15 mouse cellular contexts compared by ENCODE assay signal in genomic region chr2:85012679-85013078, GRCm38 (mm10). TPM values are rescaled to one million over a fixed set of nuclear protein-coding genes. Genes with fewer than 3 reads are reported as not detected.
DNase-seq lines count a peak whose midpoint lies in the region; ATAC-seq and TF ChIP-seq lines count a peak whose summit lies in the region.
"Had no signal": no experiment of that assay in that cellular context is flagged by ENCODE, and none has a peak within 500 bp of the region (broad histone marks: within the 10 kb centered on the region; RNA-seq: fewer than 3 reads in every experiment).

No protein-coding gene starts in this region.

- H3K4me1 ChIP-seq in forebrain, embryonic 16.5 days (replicated peaks; ENCODE audit: control insufficient read depth, insufficient read depth, low read length): peaks cover 3% of the 10 kb centered on the region; the same call in 1 of the 2 replicates
- H3K4me1 ChIP-seq in forebrain, embryonic 12.5 days: no peaks in the 10 kb centered on the region
- H3K4me1 ChIP-seq in intestine, postnatal 0 days (replicated peaks; ENCODE audit: control insufficient read depth, insufficient read depth, low read length): peaks cover 13% of the 10 kb centered on the region

- H3K4me2 ChIP-seq in forebrain, embryonic 16.5 days (ENCODE audit: low read length): no peak overlapping the region
- no peak overlapping the region for H3K4me2 ChIP-seq in forebrain, embryonic 12.5 days
- no peak overlapping the region for H3K4me2 ChIP-seq in intestine, postnatal 0 days (replicated peaks; ENCODE audit: low read depth)

- 79% methylated on average over 14 of the region's 14 CpGs for WGBS in forebrain, embryonic 16.5 days
- WGBS in forebrain, embryonic 12.5 days: 83% methylated on average over 14 of the region's 14 CpGs
- 80% methylated on average over 14 of the region's 14 CpGs for WGBS in intestine, postnatal 0 days

- TF ChIP-seq CTCF in intestine, postnatal 0 days (IDR thresholded peaks at IDR 0.05; ENCODE audit: low read depth): no peak

- no peak overlapping the region for H3K27ac ChIP-seq in forebrain, embryonic 16.5 days (ENCODE audit: low read length)
- no peak overlapping the region for H3K27ac ChIP-seq in forebrain, embryonic 12.5 days
- no peak overlapping the region for H3K27ac ChIP-seq in intestine, postnatal 0 days (ENCODE audit: low read depth, low read length)
- H3K27ac ChIP-seq: macrophage had no signal

- H3K36me3 ChIP-seq in forebrain, embryonic 16.5 days (ENCODE audit: control insufficient read depth, insufficient read depth): no peaks in the 10 kb centered on the region
- H3K36me3 ChIP-seq in forebrain, embryonic 12.5 days (replicated peaks): no peaks in the 10 kb centered on the region
- no peaks in the 10 kb centered on the region for H3K36me3 ChIP-seq in intestine, postnatal 0 days (ENCODE audit: control insufficient read depth, insufficient read depth)

- H3K9me3 ChIP-seq in forebrain, embryonic 16.5 days (ENCODE audit: control insufficient read depth, low read length): no peaks in the 10 kb centered on the region
- no peaks in the 10 kb centered on the region for H3K9me3 ChIP-seq in forebrain, embryonic 12.5 days
- H3K9me3 ChIP-seq in intestine, postnatal 0 days (ENCODE audit: control insufficient read depth): no peaks in the 10 kb centered on the region

- ATAC-seq in forebrain, embryonic 16.5 days: peak; percentile 57
- no peak for ATAC-seq in forebrain, embryonic 12.5 days (ENCODE audit: low FRiP score)
- peak; percentile 68 for ATAC-seq in erythroblast, adult 5-6 weeks (replicated peaks; ENCODE audit: low FRiP score, poor library complexity, severe bottlenecking)
- peak; percentile 51 for ATAC-seq in megakaryocyte progenitor cell, adult 5-6 weeks (replicated peaks; ENCODE audit: poor library complexity)
- ATAC-seq in intestine, postnatal 0 days: no peak

- DNase-seq in left cerebral cortex, postnatal 14 days (ENCODE audit: low spot score in 2 of 2): peak; percentile 18 to 49
- no peak for DNase-seq in left cerebral cortex, adult 18-20 months (ENCODE audit: low spot score in 2 of 2)
- DNase-seq in gastrocnemius, postnatal 10 days: no peak
- DNase-seq: kidney, adult 11 months; left cerebral cortex, postnatal 4 days had no signal

- no peaks in the 10 kb centered on the region for H3K27me3 ChIP-seq in forebrain, embryonic 16.5 days (replicated peaks; ENCODE audit: control insufficient read depth, insufficient read depth, low read length)
- H3K27me3 ChIP-seq in forebrain, embryonic 12.5 days: no peaks in the 10 kb centered on the region
- H3K27me3 ChIP-seq in intestine, postnatal 0 days (replicated peaks; ENCODE audit: control insufficient read depth, insufficient read depth, low read length): no peaks in the 10 kb centered on the region

- no peak overlapping the region for H3K9ac ChIP-seq in forebrain, embryonic 16.5 days (replicated peaks; ENCODE audit: low read depth, low read length)
- H3K9ac ChIP-seq in forebrain, embryonic 12.5 days: no peak overlapping the region
- H3K9ac ChIP-seq in intestine, postnatal 0 days (ENCODE audit: low read depth, low read length): no peak overlapping the region

- H3K4me3 ChIP-seq in forebrain, embryonic 16.5 days (replicated peaks; ENCODE audit: low read length): no peak overlapping the region
- no peak overlapping the region for H3K4me3 ChIP-seq in forebrain, embryonic 12.5 days (replicated peaks)
- H3K4me3 ChIP-seq in intestine, postnatal 0 days (ENCODE audit: low read depth, low read length): no peak overlapping the region

- intact Hi-C loops in left cerebral cortex, postnatal 14 days (cut with DNase I): no loop called here

RNA-seq across cellular contexts. Expression of gene Ssrp1, which starts 24.4 kb away (rescaled TPM):
- polyA plus RNA-seq in forebrain, embryonic 16.5 days (2015; fragmentation: Nextera tagmentation; extraction: Ambion mirVana): 228 and 250 TPM in 2 replicates
- 309 and 322 TPM in 2 replicates for polyA plus RNA-seq in forebrain, embryonic 12.5 days (2016; fragmentation: Nextera tagmentation; extraction: Ambion mirVana)
- 10 to 100 TPM; 88.8 to 93.6 TPM for total RNA-seq in left cerebral cortex, postnatal 14 days (2021)
- total RNA-seq in left cerebral cortex, adult 18-20 months (2021): 100 to 1,000 TPM; 105 to 109 TPM
- total RNA-seq in erythroblast, adult 5-6 weeks (2015; ENCODE audit: low replicate concordance): 54.8 and 61.9 TPM in 2 replicates
- total RNA-seq in erythroblast, adult 5-6 weeks (2017; ENCODE audit: low replicate concordance): 111 and 113 TPM in 2 replicates
- total RNA-seq in megakaryocyte progenitor cell, adult 5-6 weeks (2015): 145 and 175 TPM in 2 replicates
- total RNA-seq in megakaryocyte progenitor cell, adult 5-6 weeks (2017): 390 and 507 TPM in 2 replicates
- total RNA-seq in gastrocnemius, postnatal 10 days (2021): 10 to 100 TPM; 50.9 to 66.6 TPM
- polyA plus RNA-seq in intestine, postnatal 0 days (2015; fragmentation: Nextera tagmentation; extraction: Ambion mirVana): 71.9 and 73.0 TPM in 2 replicates

RNA-seq across cellular contexts. Expression of gene P2rx3, which starts 24.6 kb away (rescaled TPM):
- polyA plus RNA-seq in forebrain, embryonic 16.5 days (2015; fragmentation: Nextera tagmentation; extraction: Ambion mirVana): 0.66 and 1.1 TPM in 2 replicates
- 1.4 and 1.6 TPM in 2 replicates for polyA plus RNA-seq in forebrain, embryonic 12.5 days (2016; fragmentation: Nextera tagmentation; extraction: Ambion mirVana)
- total RNA-seq in left cerebral cortex, postnatal 14 days (2021): 1 to 10 TPM; 1.4 to 2.0 TPM
- total RNA-seq in left cerebral cortex, adult 18-20 months (2021): 1 to 10 TPM; 1.9 to 2.1 TPM
- total RNA-seq in erythroblast, adult 5-6 weeks (2015; ENCODE audit: low replicate concordance): not detected in 2 replicates
- not detected in 2 replicates for total RNA-seq in erythroblast, adult 5-6 weeks (2017; ENCODE audit: low replicate concordance)
- 1.5 and 2.5 TPM in 2 replicates for total RNA-seq in megakaryocyte progenitor cell, adult 5-6 weeks (2015)
- total RNA-seq in megakaryocyte progenitor cell, adult 5-6 weeks (2017): 0.46 TPM in 1 of 2 replicates, not detected in the other
- under 1 TPM; 0.88 to 0.92 TPM for total RNA-seq in gastrocnemius, postnatal 10 days (2021)
- polyA plus RNA-seq in intestine, postnatal 0 days (2015; fragmentation: Nextera tagmentation; extraction: Ambion mirVana): 0.18 and 0.26 TPM in 2 replicates
- polyA plus RNA-seq: macrophage had no signal

RNA-seq across cellular contexts. Expression of gene Prg3, which starts 24.7 kb away (rescaled TPM):
- not detected in 2 replicates for polyA plus RNA-seq in forebrain, embryonic 16.5 days (2015; fragmentation: Nextera tagmentation; extraction: Ambion mirVana)
- polyA plus RNA-seq in forebrain, embryonic 12.5 days (2016; fragmentation: Nextera tagmentation; extraction: Ambion mirVana): not detected in 2 replicates
- total RNA-seq in left cerebral cortex, postnatal 14 days (2021): not detected
- not detected for total RNA-seq in left cerebral cortex, adult 18-20 months (2021)
- total RNA-seq in erythroblast, adult 5-6 weeks (2015; ENCODE audit: low replicate concordance): 21.7 and 30.7 TPM in 2 replicates
- total RNA-seq in erythroblast, adult 5-6 weeks (2017; ENCODE audit: low replicate concordance): 20.4 and 21.9 TPM in 2 replicates
- 8.4 and 12.8 TPM in 2 replicates for total RNA-seq in megakaryocyte progenitor cell, adult 5-6 weeks (2015)
- 15.9 and 16.4 TPM in 2 replicates for total RNA-seq in megakaryocyte progenitor cell, adult 5-6 weeks (2017)
- not detected for total RNA-seq in gastrocnemius, postnatal 10 days (2021)
- not detected in 2 replicates for polyA plus RNA-seq in intestine, postnatal 0 days (2015; fragmentation: Nextera tagmentation; extraction: Ambion mirVana)
- total RNA-seq: ES-E14; heart, postnatal 14 days; layer of hippocampus, adult 8-10 months; left cerebral cortex, postnatal 4 days had no signal
- polyA plus RNA-seq: macrophage; testis, adult 2 months had no signal

RNA-seq across cellular contexts. Expression of gene Prg2, which starts 32.4 kb away (rescaled TPM):
- polyA plus RNA-seq in forebrain, embryonic 16.5 days (2015; fragmentation: Nextera tagmentation; extraction: Ambion mirVana): not detected in 2 replicates
- polyA plus RNA-seq in forebrain, embryonic 12.5 days (2016; fragmentation: Nextera tagmentation; extraction: Ambion mirVana): not detected in 2 replicates
- not detected for total RNA-seq in left cerebral cortex, postnatal 14 days (2021)
- not detected for total RNA-seq in left cerebral cortex, adult 18-20 months (2021)
- 140 and 215 TPM in 2 replicates for total RNA-seq in erythroblast, adult 5-6 weeks (2015; ENCODE audit: low replicate concordance)
- 429 and 503 TPM in 2 replicates for total RNA-seq in erythroblast, adult 5-6 weeks (2017; ENCODE audit: low replicate concordance)
- 43.2 and 74.2 TPM in 2 replicates for total RNA-seq in megakaryocyte progenitor cell, adult 5-6 weeks (2015)
- 135 and 270 TPM in 2 replicates for total RNA-seq in megakaryocyte progenitor cell, adult 5-6 weeks (2017)
- total RNA-seq in gastrocnemius, postnatal 10 days (2021): 1 to 10 TPM in 1 of 2 experiments, not detected in 1; 4.8 TPM
- polyA plus RNA-seq in intestine, postnatal 0 days (2015; fragmentation: Nextera tagmentation; extraction: Ambion mirVana): not detected in 2 replicates
- total RNA-seq: ES-E14; heart, postnatal 14 days; layer of hippocampus, adult 8-10 months; left cerebral cortex, postnatal 4 days had no signal
- polyA plus RNA-seq: testis, adult 2 months had no signal

RNA-seq across cellular contexts. Expression of gene Tnks1bp1, which starts 35.1 kb away (rescaled TPM):
- 24.0 and 26.2 TPM in 2 replicates for polyA plus RNA-seq in forebrain, embryonic 16.5 days (2015; fragmentation: Nextera tagmentation; extraction: Ambion mirVana)
- polyA plus RNA-seq in forebrain, embryonic 12.5 days (2016; fragmentation: Nextera tagmentation; extraction: Ambion mirVana): 38.3 and 39.7 TPM in 2 replicates
- total RNA-seq in left cerebral cortex, postnatal 14 days (2021): 100 to 1,000 TPM in 1 of 2 experiments, 10 to 100 TPM in 1; 88.5 to 102 TPM
- 100 to 1,000 TPM; 128 to 136 TPM for total RNA-seq in left cerebral cortex, adult 18-20 months (2021)
- total RNA-seq in erythroblast, adult 5-6 weeks (2015; ENCODE audit: low replicate concordance): not detected in 2 replicates
- 1.2 and 1.5 TPM in 2 replicates for total RNA-seq in erythroblast, adult 5-6 weeks (2017; ENCODE audit: low replicate concordance)
- total RNA-seq in megakaryocyte progenitor cell, adult 5-6 weeks (2015): 0.59 and 0.85 TPM in 2 replicates
- 1.6 and 4.7 TPM in 2 replicates for total RNA-seq in megakaryocyte progenitor cell, adult 5-6 weeks (2017)
- total RNA-seq in gastrocnemius, postnatal 10 days (2021): 10 to 100 TPM; 52.1 to 69.1 TPM
- polyA plus RNA-seq in intestine, postnatal 0 days (2015; fragmentation: Nextera tagmentation; extraction: Ambion mirVana): 18.0 and 19.5 TPM in 2 replicates

Comparison
In these comparisons a context has a peak if more than half of its experiments do, and no peak if none do; other contexts are left out.
1. ATAC-seq: peak in forebrain, embryonic 16.5 days (single experiment), erythroblast, adult 5-6 weeks (single experiment) and megakaryocyte progenitor cell, adult 5-6 weeks (single experiment); none in forebrain, embryonic 12.5 days (single experiment) and intestine, postnatal 0 days (single experiment).
2. DNase-seq: peak in left cerebral cortex, postnatal 14 days (2 of 2); none in left cerebral cortex, adult 18-20 months (0 of 2) and gastrocnemius, postnatal 10 days (single experiment).
3. RNA of gene Prg3, which starts 24.7 kb away (total RNA-seq): 20.4 to 30.7 TPM in erythroblast, adult 5-6 weeks and 8.4 to 16.4 TPM in megakaryocyte progenitor cell, adult 5-6 weeks; not detected in left cerebral cortex, postnatal 14 days, not detected in left cerebral cortex, adult 18-20 months and not detected in gastrocnemius, postnatal 10 days; every median in the first group is over 4 times any median in the second.